Mouse (Mus musculus) CH12.LX (cell line): ENCODE data around the gene Sar1a.

Source experiments
- CTCF ChIP-seq, 2 experiments: IDR thresholded peaks in 1 of 2; conservative IDR thresholded peaks in 1 of 2; 2 replicates each; pipeline ENCODE4 v1.5.1; 2011 to 2012; ENCODE audit warnings: low read depth in 2 of 2, low read length in 2 of 2, improper control_type of control experiment in 1 of 2, inconsistent platforms in 1 of 2, mild to moderate bottlenecking in 1 of 2, moderate library complexity in 1 of 2
- ZKSCAN1 ChIP-seq: IDR thresholded peaks from 2 replicates; pipeline ENCODE4 v1.6.1; 2012; ENCODE audit warnings: low read depth, inconsistent platforms, low read length, improper control_type of control experiment, borderline replicate concordance

DNA sequence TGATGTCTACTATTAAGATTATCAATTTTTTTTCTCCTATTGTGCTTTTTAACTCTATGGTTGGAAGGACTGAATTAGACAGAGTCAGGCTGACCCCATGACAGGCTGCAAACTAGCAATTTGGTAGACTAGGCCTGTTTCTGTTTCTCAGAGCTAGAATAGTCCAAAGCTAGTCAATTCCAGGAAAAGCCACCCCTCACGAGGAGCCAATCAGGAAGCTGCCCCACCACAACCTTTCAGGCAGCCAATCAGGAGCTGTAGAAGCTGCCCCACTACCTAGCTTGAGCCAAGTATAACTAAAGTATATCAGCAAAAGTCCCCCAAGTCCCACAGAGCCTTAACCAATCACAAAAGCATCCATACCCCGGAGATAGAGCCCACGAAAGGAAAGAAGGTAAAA lies 4.2 kb upstream of the Sar1a start:
- TF ChIP-seq ZKSCAN1 (no peak), CTCF (conservative IDR thresholded peaks at IDR 0.05 in 1 of 2, IDR thresholded peaks at IDR 0.05 in 1 of 2; ENCODE audit: low read depth in 2 of 2, low read length in 2 of 2) (no peak)
